Mouse (Mus musculus) leukemia stem cell, adult 10-12 weeks (primary cell): ENCODE measurements around the gene Rpl24. TPM values are rescaled to one million over a fixed set of nuclear protein-coding genes. Genes with fewer than 3 reads are reported as not detected.

Experiments used
- polyA plus RNA-seq: library from polyadenylated mRNA; stranded (reverse); fragments of >175 nt; gene quantifications from 2 replicates; pipeline ENCODE4 v1.2.3, GENCODE M21; 2012; ENCODE audit warnings: low replicate concordance

Gene Rpl24
- 31.2 and 43.8 TPM in 2 replicates for polyA plus RNA-seq

GRCm38 (mm10) chr16:55966212-55966871 lies at the start of gene Rpl24:
Gene Rpl24 (plus strand): TSS chr16:55966275.

GRCm38 (mm10) chr16:55934453-55935037 lies 31.5 kb upstream of the Rpl24 start, which contains the start of gene Cep97:
Gene Cep97 (minus strand): TSS chr16:55934855.

GRCm38 (mm10) chr16:55973431-55974255 lies 7.6 kb downstream of the Rpl24 start, which contains the start of gene Zbtb11:
Gene Zbtb11 (plus strand): TSS chr16:55973883.

Other genes starting within 250 kb of the Rpl24 start
- 3.8 and 8.4 TPM in 2 replicates for gene Nfkbiz, start 127.4 kb upstream of the Rpl24 start, polyA plus RNA-seq
- gene Nxpe3, start 71.0 kb upstream of the Rpl24 start, polyA plus RNA-seq, result 0.44 and 0.45 TPM in 2 replicates
- 0.77 and 1.8 TPM in 2 replicates for gene Cep97, start 31.4 kb upstream of the Rpl24 start, polyA plus RNA-seq
- 3.9 and 5.2 TPM in 2 replicates for gene Zbtb11, start 7.6 kb downstream of the Rpl24 start, polyA plus RNA-seq
- gene Pcnp, start 63.5 kb downstream of the Rpl24 start, polyA plus RNA-seq, result 11.4 and 12.4 TPM in 2 replicates
- 11.2 and 19.8 TPM in 2 replicates for gene Trmt10c, start 71.5 kb downstream of the Rpl24 start, polyA plus RNA-seq
- 8.4 and 10.6 TPM in 2 replicates for gene Senp7, start 82.1 kb downstream of the Rpl24 start, polyA plus RNA-seq
- gene Impg2, start 238.0 kb downstream of the Rpl24 start, polyA plus RNA-seq, result 0.07 TPM in 1 of 2 replicates, not detected in the other